Mouse (Mus musculus) common myeloid progenitor, adult 5-6 weeks (primary cell): ENCODE data around the gene Yipf4. TPM values are rescaled to one million over a fixed set of nuclear protein-coding genes. Genes with fewer than 3 reads are reported as not detected.
A peak's percentile ranks its signal among the peaks of the same experiment; 100 is the strongest.
"Not testable (repeated sequence)": the region's sequence is repeated elsewhere in the genome, so short reads cannot be mapped to it uniquely, and the experiment has no call there.

ENCODE experiments used
- ATAC-seq: replicated peaks from 2 replicates; pipeline ENCODE4 v1.8.0; 2016; ENCODE audit warnings: low read depth, mild to moderate bottlenecking, moderate TSS enrichment, inconsistent platforms; ENCODE audit not compliant: poor library complexity, severe bottlenecking
- total RNA-seq: library from RNA; stranded (forward); fragments of 200-1000, 187-1606 nt; gene quantifications from 2 replicates; pipeline ENCODE4 v1.2.3, GENCODE M21; 2017

Gene Yipf4
- 36.1 and 41.7 TPM in 2 replicates for total RNA-seq

GRCm38 (mm10) chr17:74489024-74489900, at the start of gene Yipf4:
Yipf4 (plus strand) TSS chr17:74489493.
- ATAC-seq = peak; percentile 99

GRCm38 (mm10) chr17:74440486-74440885, 48.8 kb upstream of the Yipf4 start:
- ATAC-seq = peak; percentile 98

DNA sequence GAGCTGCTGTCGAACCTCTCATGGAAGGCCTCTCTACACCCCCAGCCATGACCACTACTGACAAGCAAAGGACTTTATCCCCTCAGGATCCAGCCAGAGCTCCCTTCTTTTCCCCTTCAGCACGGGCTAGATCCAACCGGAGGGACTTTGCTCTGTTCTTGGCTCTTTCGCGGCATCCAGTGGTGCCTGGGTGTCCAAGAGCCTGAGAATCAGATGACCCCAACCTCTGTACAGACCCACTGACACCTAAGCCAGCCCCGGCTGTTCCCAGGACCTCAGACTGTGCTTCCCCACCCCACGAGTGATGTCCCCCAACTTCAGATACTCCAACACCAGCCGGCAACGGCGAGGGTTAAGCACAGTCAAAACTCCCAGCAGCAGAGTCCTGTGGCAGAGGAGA, 39.5 kb upstream of the Yipf4 start:
- no peak for ATAC-seq

DNA sequence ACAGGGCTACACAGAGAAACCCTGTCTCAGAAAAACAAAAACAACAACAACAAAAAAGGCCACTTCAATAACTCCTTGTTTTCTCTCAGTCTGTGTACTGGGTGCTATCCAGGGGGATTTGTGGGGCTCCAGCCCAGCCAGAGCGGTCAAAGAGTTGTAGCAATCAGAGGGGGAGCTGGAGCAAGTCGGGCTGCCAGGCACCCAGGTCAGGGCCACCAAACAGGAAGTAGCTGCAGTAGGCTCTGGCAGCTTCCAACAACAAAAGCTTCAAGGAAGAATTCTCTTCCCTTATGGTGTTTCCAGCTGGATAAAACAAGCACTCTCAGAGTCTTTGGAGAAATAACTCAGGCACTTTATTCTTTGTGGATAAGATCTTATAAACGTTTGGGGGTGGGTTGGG, 35.4 kb upstream of the Yipf4 start:
- no peak for ATAC-seq

DNA sequence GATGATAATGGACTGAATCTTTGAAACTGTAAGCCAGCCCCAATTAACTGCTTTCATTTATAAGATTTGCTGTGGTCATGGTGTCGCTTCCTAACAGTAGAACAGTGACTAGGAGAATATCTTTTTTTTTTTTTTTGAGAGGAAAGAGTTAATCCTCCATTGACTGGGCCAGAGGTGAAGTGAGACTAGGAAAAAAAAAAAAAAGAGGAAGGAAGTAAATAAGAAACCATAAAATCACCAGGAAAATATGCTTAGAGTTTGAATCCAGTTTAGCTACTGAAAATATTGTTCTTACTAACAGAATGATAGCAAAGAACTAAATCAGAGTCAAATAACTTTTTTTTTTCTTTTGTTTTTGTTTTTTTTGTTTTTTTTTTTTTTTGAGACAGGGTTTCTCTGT, 34.6 kb upstream of the Yipf4 start:
- 0 out of 2 replicates have a peak, but pooled peaks have one; percentile 11 for ATAC-seq

DNA sequence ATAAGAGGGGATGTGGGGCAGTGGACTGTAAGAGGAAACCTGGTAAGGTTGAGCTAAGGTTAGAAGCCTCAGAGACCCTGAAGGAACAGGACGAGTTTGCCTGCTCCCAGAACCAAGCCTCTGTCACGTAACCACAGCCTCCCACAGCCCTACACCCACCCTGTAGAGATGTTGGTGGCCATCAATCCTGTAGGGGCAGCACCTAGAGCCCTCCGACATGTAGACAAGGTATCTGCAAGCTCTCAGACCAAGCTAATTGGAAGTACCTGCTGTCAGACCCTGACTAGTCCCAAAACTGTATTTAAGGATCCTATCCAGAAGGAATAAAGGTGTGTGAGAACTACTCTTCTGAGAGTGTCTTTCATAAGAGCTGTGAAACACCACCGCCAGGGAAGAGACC, 33.9 kb upstream of the Yipf4 start:
- no peak for ATAC-seq

DNA sequence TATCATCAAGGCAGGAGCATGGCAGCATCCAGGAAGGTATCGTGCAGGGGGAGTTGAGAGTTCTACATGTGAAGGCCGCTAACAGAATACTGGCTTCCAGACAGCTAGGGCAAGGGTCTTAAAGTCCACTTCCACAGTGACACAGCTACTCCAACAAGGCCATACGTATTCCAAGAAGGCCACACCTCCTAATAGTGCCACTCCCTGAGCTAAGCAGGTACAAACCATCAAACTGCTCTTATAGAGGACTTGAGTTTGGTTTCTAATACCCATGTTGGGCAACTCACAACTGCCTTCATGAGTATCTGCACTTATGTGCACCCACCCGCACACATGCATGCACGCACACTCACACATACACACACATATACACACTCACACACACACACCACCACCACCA, 32.5 kb upstream of the Yipf4 start:
- no peak for ATAC-seq

GRCm38 (mm10) chr17:74457972-74458677, 31.2 kb upstream of the Yipf4 start:
- no peak for ATAC-seq

- ATAC-seq = peak; percentile 97
These were observed 30.4 kb upstream of the Yipf4 start, which contains the start of gene Nlrc4 for GRCm38 (mm10) chr17:74458711-74459408. Nlrc4 (minus strand) TSS chr17:74459142.

- ATAC-seq = no peak
These were observed 25.8 kb upstream of the Yipf4 start for GRCm38 (mm10) chr17:74463510-74463909.

GRCm38 (mm10) chr17:74467981-74468380, 21.3 kb upstream of the Yipf4 start:
- ATAC-seq = not testable (repeated sequence)

DNA sequence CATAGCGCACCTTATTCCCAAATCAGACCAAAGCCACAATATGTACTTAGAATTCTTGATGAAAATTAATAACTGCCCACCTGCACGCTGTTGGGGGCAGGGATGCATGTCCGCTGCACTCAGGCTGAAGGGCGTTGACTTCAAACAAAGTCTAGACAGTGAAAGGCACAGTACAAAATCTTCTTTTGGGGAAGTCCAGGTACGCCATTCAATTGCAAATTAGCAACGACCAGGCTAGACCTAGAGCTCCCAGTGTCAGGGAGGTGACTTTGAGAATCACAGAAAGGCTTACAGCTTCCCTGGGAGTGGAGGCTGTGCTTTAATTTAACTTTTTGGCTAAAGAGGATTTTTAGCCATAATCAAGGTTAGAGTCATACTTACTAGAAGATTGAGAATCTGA, 19.2 kb upstream of the Yipf4 start:
- ATAC-seq = not testable (repeated sequence)

GRCm38 (mm10) chr17:74480361-74481069, 8.8 kb upstream of the Yipf4 start:
- ATAC-seq = no peak

GRCm38 (mm10) chr17:74489901-74490220, 568 bp downstream of the Yipf4 start:
- ATAC-seq = no peak

DNA sequence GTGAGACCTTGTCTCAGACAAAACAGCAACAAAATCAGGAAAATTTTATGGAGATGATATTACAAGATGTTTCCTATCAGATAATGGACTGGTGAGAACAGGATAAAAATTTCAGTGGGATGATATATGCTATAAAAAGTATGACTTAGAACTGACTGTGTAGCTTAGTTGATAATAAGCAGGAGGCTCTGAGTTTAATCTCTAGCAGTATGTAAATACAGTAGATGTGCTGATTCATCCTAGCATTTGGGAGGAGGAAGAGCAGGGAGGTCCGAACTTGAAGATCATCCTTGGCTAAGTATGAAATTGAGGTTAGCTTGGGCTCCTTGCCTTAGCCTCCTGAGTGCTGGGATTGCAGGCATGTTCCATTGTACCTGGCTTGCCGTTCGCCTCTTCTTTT, 2.3 kb downstream of the Yipf4 start:
- no peak for ATAC-seq

- no peak for ATAC-seq
These were observed 10.9 kb downstream of the Yipf4 start for GRCm38 (mm10) chr17:74500204-74500603.

DNA sequence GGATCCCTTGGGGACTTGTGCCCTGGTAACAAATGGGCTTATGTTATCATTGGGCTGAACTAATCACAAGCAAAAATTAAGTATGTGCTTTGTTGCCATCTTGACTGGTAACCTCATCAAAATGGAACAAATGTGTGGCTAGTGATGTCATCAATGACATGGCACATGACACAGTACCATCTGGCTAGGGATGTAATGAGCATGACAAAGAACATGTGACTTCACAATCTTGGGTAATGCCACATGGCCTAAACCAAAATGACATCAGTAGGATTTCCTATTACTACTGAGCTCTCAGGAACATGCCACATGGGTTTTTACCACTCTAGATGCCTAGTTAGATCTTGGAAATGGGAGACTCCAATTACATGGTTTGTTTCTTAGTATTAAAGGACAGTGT, 11.8 kb downstream of the Yipf4 start:
- no peak for ATAC-seq

GRCm38 (mm10) chr17:74507934-74508333, 18.6 kb downstream of the Yipf4 start:
- ATAC-seq = no peak

GRCm38 (mm10) chr17:74508600-74508999, 19.3 kb downstream of the Yipf4 start:
- ATAC-seq = peak; percentile 87

DNA sequence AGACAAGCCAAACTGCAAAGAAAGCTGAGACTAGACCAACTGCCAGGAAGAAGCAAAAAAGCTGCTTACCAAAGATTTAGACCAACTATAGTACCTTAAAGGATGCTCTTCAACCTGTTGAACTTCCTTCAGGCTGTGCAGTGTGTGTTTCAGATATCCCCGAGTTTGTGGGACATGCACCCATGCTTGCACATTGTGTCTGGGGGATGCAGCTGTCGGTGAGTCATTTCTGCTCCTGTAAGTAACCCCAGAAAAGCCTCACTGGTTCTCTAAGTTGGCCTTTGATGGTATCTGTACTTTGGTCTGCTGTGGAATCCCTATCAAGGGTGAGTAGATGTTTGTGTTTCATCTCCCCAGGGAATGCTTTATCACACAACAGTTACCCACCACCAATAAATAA, 23.0 kb downstream of the Yipf4 start:
- no peak for ATAC-seq
